Mouse (Mus musculus) bone marrow macrophage, adult 2 months (primary cell): Measurements from ENCODE around the gene Wdr45b. TPM values are rescaled to one million over a fixed set of nuclear protein-coding genes. Genes with fewer than 3 reads are reported as not detected.
"Not testable (repeated sequence)": the region's sequence is repeated elsewhere in the genome, so short reads cannot be mapped to it uniquely, and the experiment has no call there.

Experiments
- H3K27ac ChIP-seq: 2 replicates; pipeline ENCODE4 v1.5.1; 2012; ENCODE audit warnings: low read depth, low read length; ENCODE audit not compliant: insufficient read depth
- H3K4me1 ChIP-seq: 2 replicates; pipeline ENCODE4 v1.6.1; 2012; ENCODE audit warnings: low read length; ENCODE audit not compliant: control insufficient read depth, insufficient read depth
- H3K4me3 ChIP-seq: 2 replicates; pipeline ENCODE4 v1.5.1; 2012; ENCODE audit warnings: mild to moderate bottlenecking, low read length, moderate library complexity; ENCODE audit not compliant: insufficient read depth
- CTCF ChIP-seq: IDR thresholded peaks from 2 replicates; pipeline ENCODE4 v1.5.1; 2012; ENCODE audit warnings: low read depth, mild to moderate bottlenecking, low read length, moderate library complexity
- POLR2A ChIP-seq: IDR thresholded peaks from 2 replicates; pipeline ENCODE4 v1.6.1; 2012; ENCODE audit warnings: mild to moderate bottlenecking, low read depth, low read length, borderline replicate concordance
- polyA plus RNA-seq: library from polyadenylated mRNA; stranded (reverse); fragments of >200 nt; gene quantifications from 2 replicates; pipeline ENCODE4 v1.2.4, GENCODE M21; 2012; ENCODE audit not compliant: missing spikeins, insufficient read depth, insufficient read length

Wdr45b gene
- polyA plus RNA-seq, 1 experiment = 50.5 TPM

- no peak overlapping the region for H3K27ac ChIP-seq
- TF ChIP-seq CTCF = no peak
- no peak for TF ChIP-seq POLR2A
- H3K4me1 ChIP-seq = no peaks in the 10 kb centered on the region
- no peak overlapping the region for H3K4me3 ChIP-seq
These were observed 22.6 kb downstream of the Wdr45b start for GRCm38 (mm10) chr11:121331641-121332040.

DNA sequence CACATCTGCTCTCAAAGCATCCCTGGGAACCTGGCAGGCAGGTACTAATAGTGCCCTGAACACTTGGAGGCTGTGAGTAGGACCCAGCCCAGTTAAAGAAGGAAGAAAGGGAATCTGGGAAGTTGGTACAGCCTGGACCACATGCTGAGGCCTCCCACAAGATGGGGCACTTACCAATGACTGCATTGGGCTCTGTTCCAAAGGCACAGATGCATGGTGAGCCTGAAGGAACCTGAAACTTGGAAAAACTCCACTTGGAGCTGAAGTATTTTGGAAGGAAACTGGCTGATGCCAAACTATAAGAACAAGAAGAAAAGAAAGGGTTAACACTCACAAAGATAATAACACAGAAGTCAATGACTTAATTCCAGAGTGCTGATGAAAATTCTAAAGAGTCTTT lies 25.6 kb downstream of the Wdr45b start:
- no peak for TF ChIP-seq POLR2A
- no peak overlapping the region for H3K27ac ChIP-seq
- H3K4me1 ChIP-seq = no peaks in the 10 kb centered on the region
- H3K4me3 ChIP-seq = no peak overlapping the region

- Histone ChIP-seq H3K4me3 (no peak overlapping the region), H3K4me1 (no peaks in the 10 kb centered on the region), H3K27ac (no peak overlapping the region)
- TF ChIP-seq CTCF (no peak), POLR2A (no peak)
These were observed 26.0 kb downstream of the Wdr45b start for GRCm38 (mm10) chr11:121328206-121328605.

DNA sequence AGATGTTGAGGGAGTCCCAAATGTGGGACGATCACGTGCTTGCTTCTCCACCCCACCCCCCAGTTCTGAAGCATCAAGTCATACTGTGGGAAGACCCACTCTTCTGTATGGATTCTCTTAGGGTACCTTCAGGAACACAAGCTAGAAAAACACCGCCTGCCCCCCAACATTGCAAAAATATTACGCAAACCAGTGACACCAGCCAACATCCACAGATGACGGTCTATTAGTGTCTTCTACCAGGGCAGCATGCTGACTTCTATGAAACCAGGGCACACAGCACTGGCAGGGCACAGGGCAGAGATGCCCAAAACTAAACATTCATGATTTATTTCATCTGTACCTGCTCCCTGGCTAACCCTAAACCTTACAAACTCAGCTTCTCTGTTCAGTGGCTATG lies 27.6 kb downstream of the Wdr45b start:
- no peak overlapping the region for H3K4me3 ChIP-seq
- no peaks in the 10 kb centered on the region for H3K4me1 ChIP-seq
- H3K27ac ChIP-seq = no peak overlapping the region
- TF ChIP-seq POLR2A = no peak

GRCm38 (mm10) chr11:121326034-121326433 lies 28.2 kb downstream of the Wdr45b start:
- TF ChIP-seq CTCF (no peak), POLR2A (no peak)
- H3K4me3 ChIP-seq = no peak overlapping the region

GRCm38 (mm10) chr11:121307712-121308111 lies 46.5 kb downstream of the Wdr45b start:
- H3K4me3 ChIP-seq, H3K27ac ChIP-seq, H3K4me1 ChIP-seq: not testable (repeated sequence)

More at GRCm38 (mm10) chr11:121326034-121326433, 28.2 kb downstream of the Wdr45b start:
- Histone ChIP-seq H3K27ac (no peak overlapping the region), H3K4me1 (no peaks in the 10 kb centered on the region)

DNA sequence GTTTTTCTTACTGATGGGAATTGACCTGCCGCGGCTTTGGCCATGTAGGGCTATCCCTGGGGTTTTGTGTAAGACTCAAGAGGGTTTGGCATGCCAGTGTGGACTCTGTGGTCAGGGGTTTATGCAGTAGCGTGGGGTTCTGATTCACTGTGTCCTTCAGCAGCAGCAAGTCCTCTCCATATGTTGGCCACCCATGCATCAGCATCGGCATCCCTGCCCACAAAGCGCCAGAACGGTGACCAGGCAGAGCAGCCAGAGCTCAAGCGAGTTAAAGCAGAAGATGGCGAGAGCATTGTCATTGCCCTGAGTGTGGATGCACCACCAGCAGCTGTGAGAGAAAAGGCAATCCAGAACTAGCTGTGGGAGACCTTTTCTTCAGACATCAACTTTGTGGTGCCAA lies 47.6 kb downstream of the Wdr45b start:
- no peaks in the 10 kb centered on the region for H3K4me1 ChIP-seq
- no peak overlapping the region for H3K27ac ChIP-seq
- TF ChIP-seq CTCF = no peak
- TF ChIP-seq POLR2A = no peak
- no peak overlapping the region for H3K4me3 ChIP-seq

DNA sequence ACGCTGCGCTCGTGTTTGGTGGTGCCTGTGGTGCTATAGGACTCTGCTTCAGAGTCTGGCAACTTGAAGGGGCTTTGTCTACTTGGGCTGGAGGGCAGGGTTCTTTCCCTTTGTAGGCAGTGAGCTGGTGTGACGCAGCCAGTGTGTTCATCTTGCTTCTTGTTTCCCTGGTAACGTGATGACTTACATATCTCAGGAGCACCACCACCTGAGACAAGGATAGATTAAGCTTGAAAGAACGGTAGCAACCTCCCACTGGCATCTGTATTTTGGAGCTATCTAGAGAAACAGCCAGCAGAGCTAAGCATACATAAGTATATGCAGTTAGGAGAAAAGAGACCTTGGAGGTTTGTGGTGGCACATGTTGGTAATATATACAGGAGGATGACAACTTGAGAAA lies 48.9 kb downstream of the Wdr45b start:
- no peak overlapping the region for H3K4me3 ChIP-seq
- H3K27ac ChIP-seq = no peak overlapping the region
- H3K4me1 ChIP-seq = no peaks in the 10 kb centered on the region
- TF ChIP-seq CTCF (no peak), POLR2A (no peak)

DNA sequence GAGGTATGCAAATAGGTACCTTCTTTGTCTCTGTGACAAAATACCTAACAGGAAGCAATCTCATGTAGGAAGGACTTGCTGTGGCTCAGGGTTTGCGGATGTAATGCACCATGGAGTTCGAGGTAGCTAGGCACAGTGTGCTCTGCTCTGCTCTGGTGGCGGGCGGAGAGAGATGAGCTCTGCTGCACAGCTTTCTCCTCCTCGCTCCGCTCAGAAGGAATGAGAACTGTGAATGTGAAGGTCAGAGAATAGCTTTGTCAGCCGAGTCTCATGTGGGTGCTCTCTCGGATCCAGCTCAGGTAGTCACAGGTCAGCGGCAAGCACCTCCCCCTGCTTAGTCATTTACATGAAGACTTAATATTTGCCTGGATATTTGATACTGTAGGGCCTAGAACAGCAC lies 54.0 kb downstream of the Wdr45b start:
- Histone ChIP-seq H3K4me1 (no peaks in the 10 kb centered on the region), H3K4me3 (no peak overlapping the region), H3K27ac (no peak overlapping the region)
- no peak for TF ChIP-seq POLR2A
- no peak for TF ChIP-seq CTCF

- TF ChIP-seq POLR2A (no peak), CTCF (no peak)
- H3K4me1 ChIP-seq = no peaks in the 10 kb centered on the region
- H3K27ac ChIP-seq = no peak overlapping the region
- no peak overlapping the region for H3K4me3 ChIP-seq
These were observed 55.8 kb downstream of the Wdr45b start for GRCm38 (mm10) chr11:121298493-121298892.

GRCm38 (mm10) chr11:121294771-121295170 lies 59.5 kb downstream of the Wdr45b start:
- Histone ChIP-seq H3K27ac (no peak overlapping the region), H3K4me3 (no peak overlapping the region), H3K4me1 (no peaks in the 10 kb centered on the region)
- TF ChIP-seq CTCF (no peak), POLR2A (no peak)
